Mouse (Mus musculus) C3H10T1/2 (cell line): ENCODE data around the gene Olfr286. TPM values are rescaled to one million over a fixed set of nuclear protein-coding genes. Genes with fewer than 3 reads are reported as not detected.

Experiments used
- polyA plus RNA-seq, 2 experiments: library from polyadenylated mRNA; unstranded; fragments of >200 nt; fragmentation: generic; extraction: Trizol; gene quantifications; one replicate each; pipeline ENCODE4 v1.2.1; 2012; ENCODE audit warnings: missing spikeins in 2 of 2

Olfr286 gene
- not detected for polyA plus RNA-seq

DNA sequence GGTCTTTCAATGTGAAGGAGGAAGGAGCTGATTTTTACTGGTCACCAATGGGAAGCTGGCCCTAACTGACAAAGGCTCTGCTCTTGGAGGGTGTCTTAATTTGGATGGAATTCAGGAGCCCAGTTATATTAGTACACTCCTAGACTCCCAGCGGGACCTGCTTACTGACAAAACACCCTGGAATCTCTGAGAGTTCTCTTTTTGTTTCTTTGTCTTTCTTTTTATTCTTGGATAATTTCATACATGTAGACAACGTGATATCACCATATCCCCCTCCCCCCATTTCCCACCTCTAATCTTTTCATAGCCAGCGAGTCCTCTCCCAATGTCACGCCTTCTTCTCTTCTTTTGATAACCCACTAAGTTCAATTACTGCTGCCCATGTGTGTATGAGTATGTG, at the start of gene Olfr286:
Olfr286 (minus strand) TSS at position 101 of the 400 bp plus-strand sequence.

DNA sequence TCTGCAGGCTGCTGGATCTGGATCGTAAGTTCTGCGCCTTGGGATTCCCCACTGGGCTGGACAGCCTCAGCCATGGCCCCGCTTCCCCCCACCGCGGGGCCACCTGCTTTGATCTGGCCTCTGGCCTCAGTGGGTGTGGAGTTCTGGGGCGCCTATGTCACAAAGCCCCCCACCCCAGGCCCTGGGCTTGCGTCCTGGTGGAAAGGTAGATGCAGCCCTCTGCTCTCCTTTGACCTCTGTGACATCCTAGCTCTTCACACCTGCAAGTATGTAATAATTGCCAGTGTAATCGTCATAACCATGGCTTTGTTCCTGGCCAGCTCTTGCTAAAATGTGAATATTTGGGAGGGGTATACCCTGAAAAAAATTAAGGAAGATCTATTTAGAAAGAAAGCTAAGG, 22.9 kb upstream of the Olfr286 start, which contains the start of gene H1fnt:
H1fnt (minus strand) TSS at position 101 of the 400 bp plus-strand sequence.

DNA sequence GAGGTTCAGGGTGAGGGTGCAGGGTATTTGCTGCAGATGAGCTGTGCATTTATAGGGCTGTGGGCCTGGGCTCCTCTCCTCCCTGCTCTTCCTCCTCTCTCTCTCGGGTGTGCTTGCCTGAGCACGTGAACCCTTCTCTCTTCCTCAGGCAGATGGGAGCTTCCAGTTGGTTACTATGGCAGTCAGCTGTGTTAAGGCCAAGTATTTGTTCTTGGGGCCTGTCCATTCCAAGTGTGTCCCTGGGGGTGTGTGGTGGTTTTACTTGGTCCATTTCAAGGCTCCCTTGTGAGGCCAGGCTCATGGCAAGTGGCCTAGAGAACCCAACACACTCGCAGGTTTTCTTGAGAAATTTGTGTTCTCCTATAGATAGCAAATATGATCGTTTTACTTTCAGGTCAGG, 13.4 kb downstream of the Olfr286 start, which contains the start of the genes Gm44579 and Olfr287:
Gm44579 (minus strand) TSS at position 101 of the 400 bp plus-strand sequence.
Olfr287 (minus strand) TSS at position 180 of the 400 bp plus-strand sequence.

DNA sequence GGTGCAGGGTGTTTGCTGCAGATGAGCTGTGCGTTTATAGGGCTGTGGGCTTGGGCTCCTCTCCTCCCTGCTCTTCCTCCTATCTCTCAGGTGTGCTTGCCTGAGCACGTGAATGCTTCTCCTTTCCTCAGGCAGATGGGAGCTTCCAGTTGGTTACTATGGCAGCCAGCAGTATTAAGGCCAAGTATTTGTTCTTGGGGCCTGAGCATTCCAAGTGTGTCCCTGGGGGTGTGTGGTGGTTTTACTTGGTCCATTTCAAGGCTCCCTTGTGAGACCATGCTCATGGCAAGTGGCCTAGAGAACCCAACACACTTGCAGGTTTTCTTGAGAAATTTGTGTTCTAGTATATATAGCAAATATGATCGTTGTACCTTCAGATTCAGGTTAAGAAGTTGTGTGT, 38.8 kb downstream of the Olfr286 start, which contains the start of gene Olfr288:
Olfr288 (minus strand) TSS at position 101 of the 400 bp plus-strand sequence.

Other genes with a start within 250 kb of the Olfr286 start
- gene Col2a1, start 229.8 kb downstream of the Olfr286 start, polyA plus RNA-seq = 10 to 100 TPM; 17.3 to 25.2 TPM
- gene Pfkm, start 141.9 kb downstream of the Olfr286 start, polyA plus RNA-seq = 100 to 1,000 TPM in 1 of 2 experiments, 10 to 100 TPM in 1; 31.0 to 113 TPM
- 10 to 100 TPM in 1 of 2 experiments, 1 to 10 TPM in 1; 3.6 to 11.2 TPM for gene Senp1, start 140.7 kb downstream of the Olfr286 start, polyA plus RNA-seq
- gene Asb8, start 68.8 kb downstream of the Olfr286 start, polyA plus RNA-seq = 10 to 100 TPM; 18.4 to 40.3 TPM
- gene Ccdc184, start 67.3 kb downstream of the Olfr286 start, polyA plus RNA-seq = 1 to 10 TPM; 2.8 to 6.3 TPM
- gene Olfr288, start 38.9 kb downstream of the Olfr286 start, polyA plus RNA-seq = not detected
- not detected for gene Gm44579, start 13.5 kb downstream of the Olfr286 start, polyA plus RNA-seq
- gene Olfr287, start 13.4 kb downstream of the Olfr286 start, polyA plus RNA-seq = under 1 TPM in 1 of 2 experiments, not detected in 1; 0.70 TPM
- gene H1fnt, start 22.8 kb upstream of the Olfr286 start, polyA plus RNA-seq = not detected
- under 1 TPM in 1 of 2 experiments, not detected in 1; 0.02 TPM for gene Zfp641, start 61.7 kb upstream of the Olfr286 start, polyA plus RNA-seq
- gene Olfr285, start 82.9 kb upstream of the Olfr286 start, polyA plus RNA-seq = not detected
- not detected for gene Olfr284, start 106.5 kb upstream of the Olfr286 start, polyA plus RNA-seq
- gene Olfr283, start 146.5 kb upstream of the Olfr286 start, polyA plus RNA-seq = not detected
- gene Olfr282, start 196.8 kb upstream of the Olfr286 start, polyA plus RNA-seq = not detected
- not detected for gene Olfr281, start 218.1 kb upstream of the Olfr286 start, polyA plus RNA-seq
- gene OR5BS1P, start 235.4 kb upstream of the Olfr286 start, polyA plus RNA-seq = not detected
- not detected for gene Lalba, start 248.3 kb upstream of the Olfr286 start, polyA plus RNA-seq